Mouse (Mus musculus) embryonic facial prominence, embryonic 13.5 days (tissue): ENCODE measurements around the gene Ccdc71. TPM values are rescaled to one million over a fixed set of nuclear protein-coding genes. Genes with fewer than 3 reads are reported as not detected.

Source experiments
- ATAC-seq: fragments of 200-750 bp; cut with Nextera tagmentation; 2 replicates; pipeline ENCODE4 v1.8.0; 2017; ENCODE audit warnings: low read depth; ENCODE audit not compliant: insufficient number of reproducible peaks, insufficient read depth, low FRiP score, low TSS enrichment
- H3K27ac ChIP-seq: fragments of 300-500 bp; sonication (generic); 2 replicates; pipeline ENCODE4 v1.5.1; 2015; ENCODE audit warnings: moderate library complexity, mild to moderate bottlenecking, inconsistent platforms
- H3K27me3 ChIP-seq: fragments of 300-500 bp; sonication (generic); 2 replicates; pipeline ENCODE4 v1.6.1; 2015; ENCODE audit warnings: mild to moderate bottlenecking, inconsistent platforms
- H3K36me3 ChIP-seq: fragments of 300-500 bp; sonication (generic); 2 replicates; pipeline ENCODE4 v1.6.1; 2015; ENCODE audit warnings: mild to moderate bottlenecking, inconsistent platforms
- H3K4me1 ChIP-seq: fragments of 300-500 bp; sonication (generic); 2 replicates; pipeline ENCODE4 v1.6.1; 2015; ENCODE audit warnings: inconsistent platforms
- H3K4me2 ChIP-seq: fragments of 300-500 bp; sonication (generic); 2 replicates; pipeline ENCODE4 v1.6.1; 2015; ENCODE audit warnings: moderate library complexity, mild to moderate bottlenecking, inconsistent platforms
- H3K4me3 ChIP-seq: fragments of 300-500 bp; sonication (generic); 2 replicates; pipeline ENCODE4 v1.5.1; 2015; ENCODE audit warnings: mild to moderate bottlenecking, inconsistent platforms
- H3K9ac ChIP-seq: fragments of 300-500 bp; sonication (generic); 2 replicates; pipeline ENCODE4 v1.6.1; 2015; ENCODE audit warnings: mild to moderate bottlenecking, inconsistent platforms
- H3K9me3 ChIP-seq: fragments of 300-500 bp; sonication (generic); 2 replicates; pipeline ENCODE4 v1.6.1; 2016; ENCODE audit warnings: inconsistent platforms
- WGBS: fragments of 180-500 bp; shearing (Covaris S2); methylation state at CpG from one replicate; pipeline ENCODE4 v1.1.7; 2015; ENCODE audit warnings: mixed read lengths; 5-methylcytosine and 5-hydroxymethylcytosine counted together
- polyA plus RNA-seq: library from polyadenylated mRNA; unstranded; fragments of >200 nt; fragmentation: Nextera tagmentation; extraction: Ambion mirVana; gene quantifications from 2 replicates; pipeline ENCODE4 v1.2.1, GENCODE M21; 2015

Gene Ccdc71
- polyA plus RNA-seq, 1 experiment from 2014 or later: 60.4 TPM

- Histone ChIP-seq H3K4me2 (peak overlapping the region; percentile 94), H3K9ac (peak overlapping the region; percentile 89), H3K27ac (0 out of 2 replicates have a peak overlapping the region, but pooled peaks have one; percentile 78), H3K4me3 (peak overlapping the region; percentile 87), H3K36me3 (peaks cover 45% of the 10 kb centered on the region), H3K27me3 (no peaks in the 10 kb centered on the region), H3K4me1 (peaks cover 17% of the 10 kb centered on the region), H3K9me3 (no peaks in the 10 kb centered on the region)
- ATAC-seq: no peak
- WGBS: 86% methylated on average over 5 of the region's 5 CpGs
These were observed 1.3 kb downstream of the Ccdc71 start for GRCm38 (mm10) chr9:108461675-108462074.

- WGBS: 93% methylated on average over 10 of the region's 10 CpGs
- Histone ChIP-seq H3K36me3 (peaks cover 50% of the 10 kb centered on the region), H3K9me3 (no peaks in the 10 kb centered on the region)
These were observed 1.9 kb downstream of the Ccdc71 start for GRCm38 (mm10) chr9:108462192-108462591.

GRCm38 (mm10) chr9:108463713-108464112 lies 3.4 kb downstream of the Ccdc71 start:
- no peak overlapping the region for H3K9ac ChIP-seq
- no peak overlapping the region for H3K27ac ChIP-seq
- no peaks in the 10 kb centered on the region for H3K27me3 ChIP-seq
- H3K4me3 ChIP-seq: no peak overlapping the region
- 97% methylated on average over 9 of the region's 9 CpGs for WGBS
- no peak for ATAC-seq
- 0 out of 2 replicates have a peak, but pooled peaks cover 6% of the 10 kb centered on the region for H3K9me3 ChIP-seq
- H3K36me3 ChIP-seq: peaks cover 55% of the 10 kb centered on the region
- peaks cover 17% of the 10 kb centered on the region for H3K4me1 ChIP-seq
- H3K4me2 ChIP-seq: no peak overlapping the region

More at GRCm38 (mm10) chr9:108462192-108462591, 1.9 kb downstream of the Ccdc71 start:
- no peak for ATAC-seq
- Histone ChIP-seq H3K4me2 (peak overlapping the region; percentile 94; the same call in 1 of the 2 replicates), H3K4me1 (peaks cover 17% of the 10 kb centered on the region), H3K27ac (no peak overlapping the region), H3K27me3 (no peaks in the 10 kb centered on the region), H3K9ac (no peak overlapping the region), H3K4me3 (no peak overlapping the region)

- H3K27me3 ChIP-seq: no peaks in the 10 kb centered on the region
- no peak for ATAC-seq
- no peak overlapping the region for H3K4me2 ChIP-seq
- H3K27ac ChIP-seq: no peak overlapping the region
- H3K9me3 ChIP-seq: 0 out of 2 replicates have a peak, but pooled peaks cover 6% of the 10 kb centered on the region
- no peak overlapping the region for H3K9ac ChIP-seq
- H3K4me3 ChIP-seq: no peak overlapping the region
- peaks cover 10% of the 10 kb centered on the region for H3K4me1 ChIP-seq
- 88% methylated on average over 2 of the region's 2 CpGs for WGBS
- H3K36me3 ChIP-seq: peaks cover 52% of the 10 kb centered on the region
These were observed 5.9 kb downstream of the Ccdc71 start for GRCm38 (mm10) chr9:108466219-108466618.

GRCm38 (mm10) chr9:108469430-108469829 lies 9.1 kb downstream of the Ccdc71 start:
- WGBS: 73% methylated on average over 5 of the region's 5 CpGs
- H3K4me3 ChIP-seq: no peak overlapping the region
- no peaks in the 10 kb centered on the region for H3K27me3 ChIP-seq
- ATAC-seq: no peak
- H3K9me3 ChIP-seq: 0 out of 2 replicates have a peak, but pooled peaks cover 6% of the 10 kb centered on the region
- H3K36me3 ChIP-seq: peaks cover 34% of the 10 kb centered on the region
- H3K4me2 ChIP-seq: no peak overlapping the region
- H3K4me1 ChIP-seq: no peaks in the 10 kb centered on the region
- no peak overlapping the region for H3K9ac ChIP-seq
- H3K27ac ChIP-seq: no peak overlapping the region

- H3K27ac ChIP-seq: no peak overlapping the region
- no peak for ATAC-seq
These were observed 9.5 kb downstream of the Ccdc71 start for GRCm38 (mm10) chr9:108469845-108470244.

GRCm38 (mm10) chr9:108474528-108474927 lies 14.2 kb downstream of the Ccdc71 start:
- H3K27me3 ChIP-seq: no peaks in the 10 kb centered on the region
- no peak overlapping the region for H3K4me2 ChIP-seq
- H3K36me3 ChIP-seq: no peaks in the 10 kb centered on the region
- ATAC-seq: no peak
- peaks cover 10% of the 10 kb centered on the region for H3K4me1 ChIP-seq
- H3K9me3 ChIP-seq: no peaks in the 10 kb centered on the region
- H3K4me3 ChIP-seq: no peak overlapping the region
- 80% methylated on average over 1 of the region's 1 CpGs for WGBS
- H3K27ac ChIP-seq: no peak overlapping the region
- H3K9ac ChIP-seq: no peak overlapping the region

More at GRCm38 (mm10) chr9:108469845-108470244, 9.5 kb downstream of the Ccdc71 start:
- Histone ChIP-seq H3K4me2 (no peak overlapping the region), H3K4me3 (no peak overlapping the region), H3K36me3 (peaks cover 30% of the 10 kb centered on the region), H3K9ac (no peak overlapping the region), H3K9me3 (0 out of 2 replicates have a peak, but pooled peaks cover 6% of the 10 kb centered on the region), H3K4me1 (no peaks in the 10 kb centered on the region), H3K27me3 (no peaks in the 10 kb centered on the region)
- WGBS: 73% methylated on average over 4 of the region's 4 CpGs

- peaks cover 26% of the 10 kb centered on the region for H3K4me1 ChIP-seq
- peak overlapping the region; percentile 68 for H3K4me3 ChIP-seq
- peak overlapping the region; percentile 75 for H3K9ac ChIP-seq
- H3K27me3 ChIP-seq: no peaks in the 10 kb centered on the region
- H3K27ac ChIP-seq: peak overlapping the region; percentile 90
- peaks cover 32% of the 10 kb centered on the region for H3K36me3 ChIP-seq
- peak overlapping the region; percentile 95 for H3K4me2 ChIP-seq
- ATAC-seq: peak; percentile 71; the same call in 1 of the 2 replicates
- no peaks in the 10 kb centered on the region for H3K9me3 ChIP-seq
- WGBS: 1% methylated on average over 20 of the region's 20 CpGs
These were observed 18.4 kb downstream of the Ccdc71 start for GRCm38 (mm10) chr9:108478638-108479156.

GRCm38 (mm10) chr9:108479241-108479640 lies 18.9 kb downstream of the Ccdc71 start:
- Histone ChIP-seq H3K4me1 (peaks cover 26% of the 10 kb centered on the region), H3K36me3 (peaks cover 37% of the 10 kb centered on the region), H3K4me3 (peak overlapping the region; percentile 68), H3K9me3 (no peaks in the 10 kb centered on the region), H3K9ac (0 out of 2 replicates have a peak overlapping the region, but pooled peaks have one; percentile 75), H3K27ac (peak overlapping the region; percentile 90), H3K4me2 (peak overlapping the region; percentile 95), H3K27me3 (no peaks in the 10 kb centered on the region)
- 36% methylated on average over 11 of the region's 11 CpGs for WGBS
- 0 out of 2 replicates have a peak, but pooled peaks have one; percentile 4 for ATAC-seq

- Histone ChIP-seq H3K27ac (peak within 1 kb of the TSS; percentile 90), H3K9me3 (no peaks in the 10 kb centered on the region), H3K4me1 (peaks cover 26% of the 10 kb centered on the region), H3K9ac (peak within 1 kb of the TSS; percentile 86), H3K27me3 (no peaks in the 10 kb centered on the region), H3K4me3 (peak within 1 kb of the TSS; percentile 68), H3K36me3 (peaks cover 41% of the 10 kb centered on the region), H3K4me2 (peak within 1 kb of the TSS; percentile 95)
- whole genome bisulfite sequencing: 9% methylated on average over 10 of the region's 10 CpGs
- peak; percentile 15; the same call in 1 of the 2 replicates for ATAC-seq
These were observed 19.5 kb downstream of the Ccdc71 start, which contains the start of gene Lamb2 for GRCm38 (mm10) chr9:108479721-108480351. Lamb2 (plus strand) TSS chr9:108479736.

GRCm38 (mm10) chr9:108480813-108481519 lies 20.6 kb downstream of the Ccdc71 start:
- Histone ChIP-seq H3K27me3 (no peaks in the 10 kb centered on the region), H3K4me1 (peaks cover 26% of the 10 kb centered on the region), H3K4me3 (peak overlapping the region; percentile 68), H3K36me3 (peaks cover 53% of the 10 kb centered on the region), H3K27ac (no peak overlapping the region), H3K4me2 (peak overlapping the region; percentile 95), H3K9ac (peak overlapping the region; percentile 86), H3K9me3 (no peaks in the 10 kb centered on the region)
- no peak for ATAC-seq
- 92% methylated on average over 28 of the region's 28 CpGs for WGBS
